Mouse (Mus musculus): ENCODE results near the gene Qrich1. TPM values are rescaled to one million over a fixed set of nuclear protein-coding genes. Genes with fewer than 3 reads are reported as not detected.

The Qrich1 gene
- total RNA-seq, 1 experiment: 152 TPM

DNA sequence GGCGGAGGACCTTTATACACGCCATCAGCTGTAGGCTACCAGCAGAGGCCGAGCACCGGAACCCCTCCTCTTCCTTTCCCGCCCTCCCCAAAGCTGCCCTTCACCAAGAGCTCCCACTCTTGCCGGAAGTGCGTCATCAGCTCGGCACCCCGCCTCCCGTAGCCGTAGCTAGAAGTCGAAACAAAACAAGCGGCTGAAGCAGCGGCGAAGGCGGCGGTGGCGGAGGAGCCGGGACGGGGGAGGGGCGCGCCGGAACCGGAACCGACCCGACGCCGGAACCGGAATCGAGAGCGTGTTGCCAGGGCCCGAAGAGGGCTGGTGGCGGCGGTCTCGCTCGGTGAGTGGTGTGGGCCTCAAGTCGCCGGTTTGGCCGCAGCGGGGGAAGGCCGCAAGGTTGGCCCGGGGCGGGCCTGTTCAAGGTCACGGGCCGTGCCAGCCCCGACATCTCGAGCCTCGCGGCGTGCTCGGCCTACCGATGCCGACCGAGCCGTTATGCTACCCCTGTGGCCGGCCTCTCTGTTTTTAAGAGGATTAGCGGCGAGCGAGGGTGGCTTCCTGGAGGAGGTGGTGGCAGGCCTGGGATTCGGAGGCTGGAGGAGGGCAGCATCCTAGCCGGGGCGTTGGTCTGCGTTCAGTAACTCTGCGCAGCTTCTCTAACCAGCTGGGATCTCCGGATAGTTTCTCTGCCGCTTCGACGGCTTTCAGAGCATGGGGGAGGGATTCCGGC lies 25.9 kb upstream of the Qrich1 start, which contains the start of gene Usp19:
Gene Usp19, plus strand, starts transcription at position 44 of the 727 bp plus-strand sequence.
- no peak for TF ChIP-seq ZNF384 (IDR thresholded peaks at IDR 0.05; ENCODE audit: low read depth, low read length)
- TF ChIP-seq HCFC1 (IDR thresholded peaks at IDR 0.05; ENCODE audit: borderline replicate concordance, insufficient read depth, low read length): peak; percentile 65; the same call in 1 of the 2 replicates
- no peak for TF ChIP-seq CHD2 (IDR thresholded peaks at IDR 0.05; ENCODE audit: low read depth, low read length)
- TF ChIP-seq ZC3H11A (IDR thresholded peaks at IDR 0.05; ENCODE audit: borderline replicate concordance, low read depth, low read length): no peak
- in situ Hi-C loops (cut with MboI; ENCODE audit: low sequenced_read_pairs in 2 of 2, unreplicated experiment in 2 of 2): no loop called here
- peak within 1 kb of the TSS; percentile 86 to 98 for H3K4me3 ChIP-seq (ENCODE audit: insufficient read depth in 1 of 2, low read depth in 1 of 2, low read length in 2 of 2, poor library complexity in 1 of 2, severe bottlenecking in 1 of 2)
- peak within 1 kb of the TSS; percentile 84 for H3K9ac ChIP-seq (ENCODE audit: insufficient read depth, low read depth, low read length, poor library complexity, severe bottlenecking)
- DNase-seq (ENCODE audit: low read depth, low spot score): peak; percentile 86
- H3K4me1 ChIP-seq (ENCODE audit: control insufficient read depth in 2 of 2, insufficient read depth in 2 of 2, low read length in 2 of 2, poor library complexity in 1 of 2): peaks cover 3 to 14% of the 10 kb centered on the region in 2 experiments; a peak in 3 of 4 replicates
- H3K36me3 ChIP-seq (ENCODE audit: control insufficient read depth, insufficient read depth, low read length, poor library complexity, severe bottlenecking): peaks cover 33% of the 10 kb centered on the region
- H3K9me3 ChIP-seq (ENCODE audit: control insufficient read depth, insufficient read depth, low read depth, low read length): no peaks in the 10 kb centered on the region
- H3K27ac ChIP-seq (ENCODE audit: insufficient read depth, low read depth, low read length, poor library complexity, severe bottlenecking): peak within 1 kb of the TSS; percentile 85

DNA sequence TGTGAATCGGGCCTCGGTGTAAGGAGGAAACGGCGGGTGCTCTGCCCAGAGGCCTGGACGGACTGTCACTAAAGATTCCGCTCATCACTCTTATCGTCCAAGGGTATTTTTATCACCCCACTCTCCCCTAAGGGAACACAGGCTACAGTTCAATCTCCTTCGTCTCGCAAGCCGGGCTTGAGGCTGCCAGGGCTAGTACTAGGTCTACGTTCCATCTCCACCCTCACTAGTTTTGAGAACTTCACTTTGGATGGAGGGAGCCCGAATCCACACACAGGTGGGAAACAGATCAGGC lies 25.4 kb upstream of the Qrich1 start:
- in situ Hi-C loops (cut with MboI; ENCODE audit: low sequenced_read_pairs in 2 of 2, unreplicated experiment in 2 of 2): no loop called here
- TF ChIP-seq ZC3H11A (IDR thresholded peaks at IDR 0.05; ENCODE audit: borderline replicate concordance, low read depth, low read length): no peak
- no peak for TF ChIP-seq MAFK (IDR thresholded peaks at IDR 0.05; ENCODE audit: insufficient read depth, low read depth, low read length)
- no peak for TF ChIP-seq HCFC1 (IDR thresholded peaks at IDR 0.05; ENCODE audit: borderline replicate concordance, insufficient read depth, low read length)
- TF ChIP-seq ZNF384 (IDR thresholded peaks at IDR 0.05; ENCODE audit: low read depth, low read length): no peak
- no peak for TF ChIP-seq CHD2 (IDR thresholded peaks at IDR 0.05; ENCODE audit: low read depth, low read length)
- peak overlapping the region; percentile 85; the same call in 1 of the 2 replicates for H3K27ac ChIP-seq (ENCODE audit: insufficient read depth, low read depth, low read length, poor library complexity, severe bottlenecking)
- H3K4me1 ChIP-seq (ENCODE audit: control insufficient read depth in 2 of 2, insufficient read depth in 2 of 2, low read length in 2 of 2, poor library complexity in 1 of 2): peaks cover 3 to 14% of the 10 kb centered on the region in 2 experiments; a peak in 3 of 4 replicates
- H3K36me3 ChIP-seq (ENCODE audit: control insufficient read depth, insufficient read depth, low read length, poor library complexity, severe bottlenecking): peaks cover 38% of the 10 kb centered on the region
- H3K9ac ChIP-seq (ENCODE audit: insufficient read depth, low read depth, low read length, poor library complexity, severe bottlenecking): peak overlapping the region; percentile 84
- H3K9me3 ChIP-seq (ENCODE audit: control insufficient read depth, insufficient read depth, low read depth, low read length): no peaks in the 10 kb centered on the region
- DNase-seq (ENCODE audit: low read depth, low spot score): no peak
- H3K4me3 ChIP-seq (ENCODE audit: insufficient read depth in 1 of 2, low read depth in 1 of 2, low read length in 2 of 2, poor library complexity in 1 of 2, severe bottlenecking in 1 of 2): peak overlapping the region; percentile 86 to 98

DNA sequence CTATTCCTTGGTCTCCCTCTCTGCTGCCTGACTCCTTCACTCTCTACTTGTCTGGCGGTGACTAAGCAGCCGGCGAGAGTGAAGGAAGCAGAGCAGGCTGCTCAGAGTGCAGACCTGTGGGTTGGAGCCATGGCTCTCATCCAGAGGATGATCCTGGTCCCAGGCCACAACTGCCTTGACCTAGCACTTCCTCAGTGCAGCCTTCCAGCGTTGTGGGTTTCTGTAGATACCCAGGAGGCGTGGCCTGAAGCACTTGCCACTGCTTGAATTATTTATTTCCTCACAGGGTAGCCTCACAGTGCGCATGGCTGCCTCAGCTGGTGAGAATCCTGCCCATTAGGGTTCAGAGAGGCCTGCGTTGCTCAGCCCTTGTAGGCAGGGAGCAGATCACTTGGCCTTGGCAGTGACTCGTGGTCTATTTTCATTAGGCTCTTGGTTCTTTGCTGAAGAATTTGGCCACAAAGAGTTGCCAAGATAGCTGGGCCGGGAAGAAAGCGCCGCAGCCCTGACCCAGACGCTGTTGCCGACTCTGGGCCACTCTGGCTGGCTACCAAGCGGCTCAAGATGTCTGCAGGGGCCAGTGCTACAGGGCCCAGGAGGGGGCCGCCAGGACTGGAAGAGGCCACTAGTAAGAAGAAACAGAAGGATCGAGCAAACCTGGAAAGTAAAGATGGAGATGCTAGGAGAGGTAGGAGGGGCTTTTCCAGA lies 24.4 kb upstream of the Qrich1 start:
- no peaks in the 10 kb centered on the region for H3K9me3 ChIP-seq (ENCODE audit: control insufficient read depth, insufficient read depth, low read depth, low read length)
- H3K4me1 ChIP-seq (ENCODE audit: control insufficient read depth in 2 of 2, insufficient read depth in 2 of 2, low read length in 2 of 2, poor library complexity in 1 of 2): peaks cover 3 to 14% of the 10 kb centered on the region in 2 experiments; a peak in 3 of 4 replicates
- no peak overlapping the region for H3K27ac ChIP-seq (ENCODE audit: insufficient read depth, low read depth, low read length, poor library complexity, severe bottlenecking)
- H3K9ac ChIP-seq (ENCODE audit: insufficient read depth, low read depth, low read length, poor library complexity, severe bottlenecking): peak overlapping the region; percentile 21
- DNase-seq (ENCODE audit: low read depth, low spot score): no peak
- peak overlapping the region in 1 of 2 experiments; percentile 3; a peak in 1 of 4 replicates for H3K4me3 ChIP-seq (ENCODE audit: insufficient read depth in 1 of 2, low read depth in 1 of 2, low read length in 2 of 2, poor library complexity in 1 of 2, severe bottlenecking in 1 of 2)
- peaks cover 44% of the 10 kb centered on the region for H3K36me3 ChIP-seq (ENCODE audit: control insufficient read depth, insufficient read depth, low read length, poor library complexity, severe bottlenecking)
- TF ChIP-seq HCFC1 (IDR thresholded peaks at IDR 0.05; ENCODE audit: borderline replicate concordance, insufficient read depth, low read length) (no peak), ZNF384 (IDR thresholded peaks at IDR 0.05; ENCODE audit: low read depth, low read length) (no peak), ZC3H11A (IDR thresholded peaks at IDR 0.05; ENCODE audit: borderline replicate concordance, low read depth, low read length) (no peak)
- in situ Hi-C loops (cut with MboI; ENCODE audit: low sequenced_read_pairs in 2 of 2, unreplicated experiment in 2 of 2): no loop called here

DNA sequence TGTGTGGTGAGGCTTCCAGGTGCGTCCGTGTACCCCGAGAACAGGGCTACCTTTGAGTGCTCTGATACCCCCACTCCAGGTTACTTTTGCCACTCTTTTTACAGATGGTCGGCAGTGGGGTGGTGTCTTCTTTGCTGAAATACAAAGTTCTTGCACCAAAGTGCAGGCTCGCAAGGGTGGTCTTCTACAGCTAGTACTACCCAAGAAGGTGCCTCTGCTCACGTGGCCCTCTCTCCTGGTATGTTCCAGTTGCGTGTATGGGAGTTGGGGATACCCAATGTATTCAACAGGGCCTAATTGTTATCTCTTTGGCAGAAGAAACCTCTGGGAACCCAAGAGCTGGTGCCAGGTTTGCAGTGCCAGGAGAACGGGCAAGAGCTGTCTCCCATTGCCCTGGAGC lies 23.4 kb upstream of the Qrich1 start:
- H3K36me3 ChIP-seq (ENCODE audit: control insufficient read depth, insufficient read depth, low read length, poor library complexity, severe bottlenecking): peaks cover 54% of the 10 kb centered on the region
- H3K4me1 ChIP-seq (ENCODE audit: control insufficient read depth in 2 of 2, insufficient read depth in 2 of 2, low read length in 2 of 2, poor library complexity in 1 of 2): peaks cover 3 to 12% of the 10 kb centered on the region in 2 experiments; a peak in 3 of 4 replicates
- H3K9me3 ChIP-seq (ENCODE audit: control insufficient read depth, insufficient read depth, low read depth, low read length): no peaks in the 10 kb centered on the region
- no peak for DNase-seq (ENCODE audit: low read depth, low spot score)
- H3K4me3 ChIP-seq (ENCODE audit: insufficient read depth in 1 of 2, low read depth in 1 of 2, low read length in 2 of 2, poor library complexity in 1 of 2, severe bottlenecking in 1 of 2): no peak overlapping the region
- in situ Hi-C loops (cut with MboI; ENCODE audit: low sequenced_read_pairs in 2 of 2, unreplicated experiment in 2 of 2): no loop called here
- TF ChIP-seq MAFK (IDR thresholded peaks at IDR 0.05; ENCODE audit: insufficient read depth, low read depth, low read length): no peak
- no peak for TF ChIP-seq ZNF384 (IDR thresholded peaks at IDR 0.05; ENCODE audit: low read depth, low read length)
- no peak for TF ChIP-seq ZC3H11A (IDR thresholded peaks at IDR 0.05; ENCODE audit: borderline replicate concordance, low read depth, low read length)
- TF ChIP-seq HCFC1 (IDR thresholded peaks at IDR 0.05; ENCODE audit: borderline replicate concordance, insufficient read depth, low read length): no peak
- no peak for TF ChIP-seq CHD2 (IDR thresholded peaks at IDR 0.05; ENCODE audit: low read depth, low read length)
- H3K27ac ChIP-seq (ENCODE audit: insufficient read depth, low read depth, low read length, poor library complexity, severe bottlenecking): no peak overlapping the region
- H3K9ac ChIP-seq (ENCODE audit: insufficient read depth, low read depth, low read length, poor library complexity, severe bottlenecking): no peak overlapping the region
